Mouse (Mus musculus) MEL (cell line): ENCODE measurements at regions not wholly inside any gene's neighbourhood (a gene's known extent, or its start where the extent isn't known, plus 50 kb on each side); places are given as distances from the start of the nearest gene placed in this dataset.
"Not testable (repeated sequence)": the region's sequence is repeated elsewhere in the genome, so short reads cannot be mapped to it uniquely, and the experiment has no call there.

Experiments used
- CTCF ChIP-seq, 3 experiments: IDR thresholded peaks in 2 of 3; conservative IDR thresholded peaks in 1 of 3; 2 replicates each; pipeline ENCODE4 v1.5.1; 2011 to 2012; ENCODE audit warnings: low read length in 3 of 3, low read depth in 2 of 3, mild to moderate bottlenecking in 2 of 3, improper control_type of control experiment in 1 of 3, inconsistent platforms in 1 of 3, mixed read lengths in 1 of 3, moderate library complexity in 1 of 3; ENCODE audit not compliant: control insufficient read depth in 1 of 3, insufficient read depth in 1 of 3, poor library complexity in 1 of 3, severe bottlenecking in 1 of 3
- EP300 ChIP-seq, 2 experiments: IDR thresholded peaks; 2 replicates each; pipeline ENCODE4 v1.6.1; 2011; ENCODE audit warnings: improper control_type of control experiment in 2 of 2, low read length in 2 of 2, low read depth in 1 of 2, mild to moderate bottlenecking in 1 of 2
- GATA1 ChIP-seq: IDR thresholded peaks from 2 replicates; pipeline ENCODE4 v1.6.1; 2011; ENCODE audit warnings: low read depth, low read length, improper control_type of control experiment
- HCFC1 ChIP-seq: IDR thresholded peaks from 2 replicates; pipeline ENCODE4 v1.6.1; 2012; ENCODE audit warnings: low read depth, mild to moderate bottlenecking, inconsistent platforms, low read length, improper control_type of control experiment, moderate library complexity
- NRF1 ChIP-seq: IDR thresholded peaks from 2 replicates; pipeline ENCODE4 v1.6.1; 2014; ENCODE audit warnings: low read depth, mild to moderate bottlenecking, inconsistent platforms, low read length, improper control_type of control experiment, moderate library complexity; ENCODE audit not compliant: poor library complexity, insufficient read depth, severe bottlenecking
- POLR2A ChIP-seq, 2 experiments: IDR thresholded peaks; 2 replicates each; pipeline ENCODE4 v1.6.1; 2011 to 2012; ENCODE audit warnings: low read length in 2 of 2, mild to moderate bottlenecking in 2 of 2, control low read depth in 1 of 2, improper control_type of control experiment in 1 of 2, low read depth in 1 of 2, moderate library complexity in 1 of 2; ENCODE audit not compliant: control insufficient read depth in 1 of 2, insufficient read depth in 1 of 2, poor library complexity in 1 of 2
- TCF12 ChIP-seq: IDR thresholded peaks from 2 replicates; pipeline ENCODE4 v1.6.1; 2014; ENCODE audit warnings: low read depth, mild to moderate bottlenecking, inconsistent platforms, low read length, improper control_type of control experiment, moderate library complexity
- ZKSCAN1 ChIP-seq: IDR thresholded peaks from 2 replicates; pipeline ENCODE4 v1.6.1; 2012; ENCODE audit warnings: low read depth, mild to moderate bottlenecking, inconsistent platforms, low read length, improper control_type of control experiment, moderate library complexity
- ZNF384 ChIP-seq: IDR thresholded peaks from 2 replicates; pipeline ENCODE4 v1.6.1; 2012; ENCODE audit warnings: low read depth, mild to moderate bottlenecking, inconsistent platforms, low read length, improper control_type of control experiment

DNA sequence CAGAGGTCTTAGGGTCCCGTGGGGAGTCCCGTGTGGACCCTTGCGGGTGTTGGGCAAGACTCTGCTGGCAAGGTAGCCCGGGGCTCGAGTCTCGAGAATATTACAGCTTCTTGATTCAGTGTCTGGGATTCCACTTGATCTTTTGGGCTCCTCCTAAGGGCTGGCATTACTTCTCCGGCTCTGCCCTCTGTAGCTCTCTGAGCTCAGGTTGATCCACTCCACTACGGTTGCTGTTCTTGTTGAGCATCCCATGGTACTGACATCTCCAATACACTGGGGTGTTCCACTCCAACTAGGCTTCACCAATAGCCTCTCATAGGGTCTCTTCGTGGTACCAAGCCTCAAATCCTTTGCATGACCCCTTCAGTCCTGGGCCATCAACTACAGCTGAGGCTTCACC lies 206.1 kb upstream of the Lama2 start:
- not testable (repeated sequence) for TF ChIP-seq CTCF (IDR thresholded peaks at IDR 0.05 in 2 of 3, conservative IDR thresholded peaks at IDR 0.05 in 1 of 3; ENCODE audit: control insufficient read depth in 1 of 3, insufficient read depth in 1 of 3, low read depth in 2 of 3, low read length in 3 of 3, poor library complexity in 1 of 3, severe bottlenecking in 1 of 3); EP300 (IDR thresholded peaks at IDR 0.05; ENCODE audit: low read depth in 1 of 2, low read length in 2 of 2); NRF1; ZNF384; ZKSCAN1; HCFC1; POLR2A (IDR thresholded peaks at IDR 0.05; ENCODE audit: control insufficient read depth in 1 of 2, insufficient read depth in 1 of 2, low read depth in 1 of 2, low read length in 2 of 2, poor library complexity in 1 of 2); TCF12; GATA1
